Mouse (Mus musculus) megakaryocyte, embryonic 14.5 days (primary cell): ENCODE data around the gene Rnaset2b.
"Not testable (repeated sequence)": the region's sequence is repeated elsewhere in the genome, so short reads cannot be mapped to it uniquely, and the experiment has no call there.

Experiments
- FLI1 ChIP-seq: IDR thresholded peaks from 2 replicates; pipeline ENCODE4 v1.6.1; 2012; ENCODE audit warnings: low read length, inconsistent platforms, mixed read lengths
- GATA1 ChIP-seq: IDR thresholded peaks from 3 replicates; pipeline ENCODE4 v1.6.1; 2012; ENCODE audit warnings: mixed read lengths, low read length, inconsistent platforms, borderline replicate concordance

GRCm38 (mm10) chr17:6958881-6959280 is 11.6 kb upstream of the Rnaset2b start:
- TF ChIP-seq GATA1, FLI1: not testable (repeated sequence)
